Mouse (Mus musculus) hindbrain, embryonic 12.5 days (tissue): ENCODE results near the gene Agt. TPM values are rescaled to one million over a fixed set of nuclear protein-coding genes. Genes with fewer than 3 reads are reported as not detected.

Source experiments
- ATAC-seq: fragments of 200-750 bp; cut with Nextera tagmentation; 2 replicates; pipeline ENCODE4 v1.8.0; 2017; ENCODE audit warnings: moderate TSS enrichment; ENCODE audit not compliant: low FRiP score
- H3K27ac ChIP-seq: fragments of 300-500 bp; sonication (generic); 2 replicates; pipeline ENCODE4 v1.5.1; 2016; ENCODE audit warnings: mild to moderate bottlenecking
- H3K27me3 ChIP-seq: fragments of 300-500 bp; sonication (generic); 2 replicates; pipeline ENCODE4 v1.6.1; 2016; ENCODE audit warnings: mild to moderate bottlenecking
- H3K36me3 ChIP-seq: fragments of 300-500 bp; sonication (generic); 2 replicates; pipeline ENCODE4 v1.6.1; 2016; ENCODE audit warnings: mild to moderate bottlenecking
- H3K4me1 ChIP-seq: fragments of 300-500 bp; sonication (generic); 2 replicates; pipeline ENCODE4 v1.6.1; 2016
- H3K4me2 ChIP-seq: fragments of 300-500 bp; sonication (generic); replicated peaks from 2 replicates; pipeline ENCODE4 v1.6.1; 2016; ENCODE audit warnings: mild to moderate bottlenecking
- H3K4me3 ChIP-seq: fragments of 300-500 bp; sonication (generic); 2 replicates; pipeline ENCODE4 v1.5.1; 2016; ENCODE audit warnings: mild to moderate bottlenecking
- H3K9ac ChIP-seq: fragments of 300-500 bp; sonication (generic); 2 replicates; pipeline ENCODE4 v1.6.1; 2016; ENCODE audit warnings: mild to moderate bottlenecking, moderate library complexity
- H3K9me3 ChIP-seq: fragments of 300-500 bp; sonication (generic); replicated peaks from 2 replicates; pipeline ENCODE4 v1.6.1; 2016; ENCODE audit warnings: mild to moderate bottlenecking
- WGBS: fragments of 180-500 bp; shearing (Covaris S2); methylation state at CpG from one replicate; pipeline ENCODE4 v1.1.7; 2016; 5-methylcytosine and 5-hydroxymethylcytosine counted together
- polyA plus RNA-seq: library from polyadenylated mRNA; unstranded; fragments of >200 nt; fragmentation: Nextera tagmentation; extraction: Ambion mirVana; gene quantifications from 2 replicates; pipeline ENCODE4 v1.2.1, GENCODE M21; 2016

Gene Agt
- polyA plus RNA-seq, 1 experiment from 2014 or later, result 0.44 TPM

- Histone ChIP-seq H3K4me3 (no peak overlapping the region), H3K9ac (no peak overlapping the region), H3K36me3 (no peaks in the 10 kb centered on the region), H3K9me3 (no peaks in the 10 kb centered on the region), H3K27me3 (no peaks in the 10 kb centered on the region), H3K4me1 (no peaks in the 10 kb centered on the region; the same call in 1 of the 2 replicates), H3K4me2 (no peak overlapping the region), H3K27ac (no peak overlapping the region)
- no peak for ATAC-seq
- WGBS, result 62% methylated on average over 15 of the region's 15 CpGs
These were observed 4.2 kb upstream of the Agt start for GRCm38 (mm10) chr8:124573552-124574340.

DNA sequence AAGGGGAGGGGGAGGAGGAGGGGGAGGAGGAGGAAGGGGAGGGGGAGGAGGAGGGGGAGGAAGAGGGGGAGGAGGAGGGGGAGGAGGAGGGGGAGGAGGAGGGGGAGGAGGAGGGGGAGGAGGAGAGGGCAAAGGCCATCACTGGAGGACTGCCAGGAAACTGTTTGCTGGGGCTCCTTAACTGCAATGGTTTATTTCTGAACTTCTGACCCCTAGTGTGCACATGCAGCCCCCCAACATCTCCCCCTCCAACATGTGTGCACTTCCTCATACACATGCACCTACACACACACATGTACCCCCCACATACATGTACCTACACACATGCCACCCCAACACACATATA, 2.9 kb upstream of the Agt start:
- Histone ChIP-seq H3K4me3 (no peak overlapping the region), H3K36me3 (no peaks in the 10 kb centered on the region), H3K27ac (no peak overlapping the region), H3K27me3 (no peaks in the 10 kb centered on the region; the same call in 1 of the 2 replicates), H3K9ac (no peak overlapping the region), H3K4me1 (no peaks in the 10 kb centered on the region; the same call in 1 of the 2 replicates), H3K9me3 (no peaks in the 10 kb centered on the region), H3K4me2 (no peak overlapping the region)
- no peak for ATAC-seq

DNA sequence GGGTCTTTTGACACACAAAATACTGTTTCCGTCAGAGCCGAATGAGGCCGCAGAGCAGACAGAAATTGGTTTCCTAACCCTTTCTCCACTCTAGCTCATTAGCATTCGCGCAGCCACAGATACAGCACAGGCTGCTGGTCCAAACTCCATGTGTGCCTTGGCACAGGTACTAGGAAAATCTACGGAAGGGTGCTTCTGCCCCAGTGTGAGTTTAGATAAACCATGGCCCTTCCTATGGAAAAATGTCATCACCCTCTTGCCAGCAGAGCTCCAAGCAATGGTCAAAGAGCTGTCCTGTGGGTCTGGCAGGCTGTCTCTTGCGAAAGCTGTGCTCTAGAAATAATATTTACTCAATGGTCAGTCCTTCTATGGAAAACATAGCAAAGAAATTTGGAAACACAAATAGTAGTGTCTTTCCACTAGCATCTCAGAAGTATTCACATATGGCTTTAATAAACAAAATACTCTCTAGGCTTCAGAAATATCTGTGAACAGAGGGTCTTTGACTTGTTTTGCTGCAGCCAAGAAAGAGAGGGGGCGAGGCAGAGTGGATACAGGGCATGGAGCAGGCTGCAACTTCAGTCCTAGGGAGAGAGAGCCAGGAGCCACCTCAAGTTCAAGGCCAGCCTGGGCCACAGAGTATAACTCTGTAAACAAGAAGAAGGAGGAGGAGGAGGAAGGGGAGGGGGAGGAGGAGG, 2.4 kb upstream of the Agt start:
- no peaks in the 10 kb centered on the region for H3K36me3 ChIP-seq
- H3K4me2 ChIP-seq, result no peak overlapping the region
- H3K9ac ChIP-seq, result no peak overlapping the region
- H3K27ac ChIP-seq, result peak overlapping the region; percentile 12; the same call in 1 of the 2 replicates
- no peaks in the 10 kb centered on the region; the same call in 1 of the 2 replicates for H3K27me3 ChIP-seq
- no peak overlapping the region for H3K4me3 ChIP-seq
- no peaks in the 10 kb centered on the region for H3K9me3 ChIP-seq
- ATAC-seq, result no peak
- no peaks in the 10 kb centered on the region; the same call in 1 of the 2 replicates for H3K4me1 ChIP-seq
- WGBS, result 67% methylated on average over 8 of the region's 8 CpGs

DNA sequence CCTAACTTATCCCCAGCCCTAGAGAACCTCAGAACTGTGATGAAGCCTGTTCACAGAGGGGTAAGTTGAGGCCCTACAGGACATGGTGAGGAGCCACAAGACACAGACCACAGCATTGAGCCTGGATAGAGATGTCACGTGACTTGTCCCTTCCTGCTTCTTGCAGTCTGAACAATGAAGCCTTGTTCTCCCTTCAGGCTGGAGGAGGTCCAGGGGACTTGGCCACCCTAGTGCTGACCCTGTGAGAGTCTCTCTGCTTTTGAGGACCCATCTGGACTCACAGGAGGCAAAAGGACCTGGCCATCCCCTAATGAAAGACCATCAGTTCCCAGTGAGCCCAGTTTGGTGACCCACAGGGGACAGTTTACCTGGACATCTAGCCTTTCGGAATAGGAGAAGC, 406 bp downstream of the Agt start:
- 56% methylated on average over 2 of the region's 2 CpGs for WGBS
- Histone ChIP-seq H3K4me2 (no peak overlapping the region), H3K36me3 (no peaks in the 10 kb centered on the region), H3K4me1 (no peaks in the 10 kb centered on the region; the same call in 1 of the 2 replicates), H3K27me3 (no peaks in the 10 kb centered on the region; the same call in 1 of the 2 replicates), H3K9ac (no peak overlapping the region), H3K9me3 (no peaks in the 10 kb centered on the region), H3K4me3 (no peak overlapping the region), H3K27ac (no peak overlapping the region)
- ATAC-seq, result no peak

DNA sequence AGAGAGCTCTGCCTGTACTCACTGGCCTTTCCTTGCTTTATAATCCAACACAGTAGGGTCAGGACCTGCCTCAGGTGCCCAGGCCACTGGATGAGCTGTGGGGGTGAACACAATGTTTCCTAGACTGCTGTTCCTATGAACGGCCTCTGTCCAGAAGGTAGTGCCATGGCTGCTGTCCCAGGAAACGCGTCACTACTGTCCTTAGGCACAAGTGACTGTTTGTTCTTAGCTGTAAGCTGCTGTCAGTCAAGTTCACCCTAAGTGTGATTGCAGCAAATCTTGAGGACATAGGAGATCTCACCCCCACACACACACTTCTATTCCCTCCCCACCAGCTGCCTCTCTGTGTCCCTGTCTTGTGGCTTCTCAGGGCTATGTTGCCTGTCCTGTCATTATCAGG, 1.9 kb downstream of the Agt start:
- Histone ChIP-seq H3K27me3 (no peaks in the 10 kb centered on the region; the same call in 1 of the 2 replicates), H3K4me3 (no peak overlapping the region), H3K9ac (no peak overlapping the region), H3K9me3 (no peaks in the 10 kb centered on the region), H3K4me2 (no peak overlapping the region), H3K36me3 (no peaks in the 10 kb centered on the region), H3K27ac (no peak overlapping the region), H3K4me1 (no peaks in the 10 kb centered on the region; the same call in 1 of the 2 replicates)
- ATAC-seq, result no peak
- WGBS, result 86% methylated on average over 3 of the region's 3 CpGs

DNA sequence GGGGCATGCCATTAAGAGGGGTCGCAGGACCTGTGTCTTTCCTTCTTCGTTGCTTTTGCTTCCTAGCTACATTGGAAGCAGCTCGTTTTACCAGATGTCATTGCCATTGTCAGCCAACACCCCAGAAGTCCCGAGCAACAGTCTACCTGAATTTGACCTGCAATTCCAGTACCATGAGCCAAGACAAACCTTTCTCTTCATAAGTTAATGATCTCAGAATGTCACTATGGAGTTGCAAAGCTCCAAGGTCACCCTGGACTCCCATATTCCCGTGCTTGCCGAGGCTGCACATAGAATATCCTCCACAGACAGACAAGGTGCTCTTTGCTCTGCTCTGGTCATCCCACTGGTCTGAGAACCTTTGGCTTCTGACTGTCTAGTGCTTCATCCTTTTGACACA, 2.4 kb downstream of the Agt start:
- no peaks in the 10 kb centered on the region for H3K36me3 ChIP-seq
- H3K9me3 ChIP-seq, result no peaks in the 10 kb centered on the region
- ATAC-seq, result no peak
- no peak overlapping the region for H3K27ac ChIP-seq
- H3K9ac ChIP-seq, result no peak overlapping the region
- H3K4me1 ChIP-seq, result no peaks in the 10 kb centered on the region; the same call in 1 of the 2 replicates
- no peak overlapping the region for H3K4me3 ChIP-seq
- H3K27me3 ChIP-seq, result no peaks in the 10 kb centered on the region; the same call in 1 of the 2 replicates
- no peak overlapping the region for H3K4me2 ChIP-seq
- WGBS, result 87% methylated on average over 6 of the region's 6 CpGs

GRCm38 (mm10) chr8:124557476-124557875, 12.0 kb downstream of the Agt start:
- WGBS, result 61% methylated on average over 5 of the region's 5 CpGs
- no peak overlapping the region for H3K9ac ChIP-seq

GRCm38 (mm10) chr8:124556658-124557057, 12.8 kb downstream of the Agt start:
- ATAC-seq, result peak; percentile 69
- H3K9ac ChIP-seq, result peak overlapping the region; percentile 19; the same call in 1 of the 2 replicates

More at GRCm38 (mm10) chr8:124557476-124557875, 12.0 kb downstream of the Agt start:
- H3K27me3 ChIP-seq, result peaks cover 3% of the 10 kb centered on the region; the same call in 1 of the 2 replicates
- no peak overlapping the region for H3K4me3 ChIP-seq
- H3K36me3 ChIP-seq, result peaks cover 5% of the 10 kb centered on the region
- peaks cover 15% of the 10 kb centered on the region for H3K4me1 ChIP-seq
- H3K27ac ChIP-seq, result no peak overlapping the region
- no peaks in the 10 kb centered on the region for H3K9me3 ChIP-seq
- no peak for ATAC-seq
- no peak overlapping the region for H3K4me2 ChIP-seq

DNA sequence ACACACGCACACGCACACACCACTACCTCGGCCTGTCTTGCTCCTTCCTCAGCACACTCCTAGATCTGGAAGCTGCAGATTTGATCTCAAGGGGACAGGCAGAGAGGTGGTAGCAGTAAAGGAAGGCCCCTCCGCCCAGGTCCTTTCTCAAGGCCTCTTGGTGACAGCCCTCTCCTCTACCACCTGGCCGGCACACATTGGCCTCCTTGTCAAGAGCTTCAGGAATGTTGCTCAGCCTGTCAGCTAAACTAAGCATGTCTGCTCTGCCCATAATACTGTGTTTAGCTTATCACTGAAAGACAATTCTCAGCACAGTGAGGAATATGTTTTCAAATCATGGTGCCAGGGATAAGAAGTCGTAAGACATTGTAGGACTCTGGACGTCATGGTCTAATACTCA, 13.3 kb downstream of the Agt start:
- WGBS, result 81% methylated on average over 7 of the region's 7 CpGs
- Histone ChIP-seq H3K27me3 (peaks cover 3% of the 10 kb centered on the region; the same call in 1 of the 2 replicates), H3K36me3 (peaks cover 19% of the 10 kb centered on the region), H3K9ac (no peak overlapping the region), H3K4me1 (peaks cover 15% of the 10 kb centered on the region), H3K9me3 (no peaks in the 10 kb centered on the region), H3K27ac (peak overlapping the region; percentile 23; the same call in 1 of the 2 replicates), H3K4me2 (no peak overlapping the region), H3K4me3 (no peak overlapping the region)
- no peak for ATAC-seq

More at GRCm38 (mm10) chr8:124556658-124557057, 12.8 kb downstream of the Agt start:
- H3K36me3 ChIP-seq, result peaks cover 14% of the 10 kb centered on the region
- no peak overlapping the region for H3K27ac ChIP-seq
- 0 out of 2 replicates have a peak overlapping the region, but pooled peaks have one; percentile 19 for H3K4me2 ChIP-seq
- no peak overlapping the region for H3K4me3 ChIP-seq
- peaks cover 3% of the 10 kb centered on the region; the same call in 1 of the 2 replicates for H3K27me3 ChIP-seq
- no peaks in the 10 kb centered on the region for H3K9me3 ChIP-seq
- 43% methylated on average over 13 of the region's 13 CpGs for WGBS
- H3K4me1 ChIP-seq, result peaks cover 15% of the 10 kb centered on the region

DNA sequence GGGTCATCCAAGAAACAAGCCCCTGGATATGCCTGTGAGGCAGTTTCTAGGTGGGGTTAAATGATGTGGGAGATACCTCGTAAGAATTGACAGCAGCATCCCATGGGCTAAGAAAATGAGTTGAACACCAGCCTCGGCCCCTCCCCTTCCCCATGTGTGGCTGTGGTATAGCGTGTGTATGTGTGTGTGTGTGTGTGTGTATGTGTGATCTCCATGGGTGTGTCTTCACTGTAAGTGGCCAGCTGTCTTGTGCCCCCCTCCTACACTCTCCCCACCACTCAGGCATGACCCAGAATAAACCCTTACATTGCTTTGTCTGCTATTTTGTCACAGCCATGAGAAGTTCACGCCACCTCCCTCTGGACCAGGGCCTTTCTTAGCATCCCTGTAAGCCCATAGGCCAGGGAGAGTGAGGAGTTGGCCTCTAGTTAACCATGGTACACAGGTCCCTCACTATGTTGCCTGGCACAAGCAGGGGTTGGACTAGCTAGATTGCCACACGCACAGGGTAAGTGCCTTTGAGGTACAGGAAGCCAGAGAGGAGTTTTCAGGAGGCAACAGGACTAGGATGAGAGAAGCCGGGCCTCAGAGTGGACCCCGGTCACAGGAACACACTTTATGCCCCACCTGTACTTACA, 14.3 kb downstream of the Agt start:
- no peak overlapping the region for H3K4me3 ChIP-seq
- no peak overlapping the region for H3K4me2 ChIP-seq
- peaks cover 28% of the 10 kb centered on the region for H3K36me3 ChIP-seq
- no peaks in the 10 kb centered on the region for H3K9me3 ChIP-seq
- H3K27ac ChIP-seq, result no peak overlapping the region
- H3K9ac ChIP-seq, result no peak overlapping the region
- WGBS, result 92% methylated on average over 7 of the region's 7 CpGs
- H3K27me3 ChIP-seq, result peaks cover 3% of the 10 kb centered on the region; the same call in 1 of the 2 replicates
- H3K4me1 ChIP-seq, result peaks cover 15% of the 10 kb centered on the region
- ATAC-seq, result no peak

DNA sequence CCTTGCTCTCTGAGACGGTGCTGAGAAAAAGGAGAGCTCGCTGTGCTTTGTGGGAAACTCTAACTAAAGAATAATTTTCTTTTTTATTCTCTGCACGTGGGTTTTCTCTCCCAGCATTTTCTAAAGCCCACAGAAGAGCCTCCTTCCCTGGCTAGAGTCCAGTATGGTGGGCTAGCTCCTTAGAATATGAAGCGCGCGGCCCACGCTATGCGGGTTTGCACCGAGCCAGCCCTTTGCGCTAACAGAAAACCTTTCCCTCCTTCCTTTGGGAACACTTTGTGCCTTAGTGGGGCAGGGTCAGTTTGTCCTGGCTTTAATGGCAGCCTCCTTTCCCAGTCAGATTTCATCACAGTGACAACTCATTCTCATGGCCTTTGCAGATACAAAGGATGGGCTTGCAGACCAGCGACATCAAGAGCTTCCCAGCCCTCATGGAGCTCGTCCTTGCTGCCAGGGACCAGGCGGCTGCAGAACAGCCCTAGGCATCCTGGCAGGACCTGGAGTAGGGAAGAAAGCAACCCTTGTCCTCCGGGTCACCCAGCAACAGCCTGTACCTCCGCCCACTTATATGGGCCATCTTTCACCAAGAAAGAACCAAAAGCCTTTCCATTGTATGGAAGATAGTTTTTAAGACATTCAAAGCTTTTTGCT, 18.4 kb downstream of the Agt start:
- H3K4me3 ChIP-seq, result no peak overlapping the region
- H3K27me3 ChIP-seq, result no peaks in the 10 kb centered on the region
- H3K27ac ChIP-seq, result no peak overlapping the region
- H3K4me2 ChIP-seq, result no peak overlapping the region
- H3K9me3 ChIP-seq, result no peaks in the 10 kb centered on the region
- H3K36me3 ChIP-seq, result peaks cover 65% of the 10 kb centered on the region
- 94% methylated on average over 15 of the region's 15 CpGs for WGBS
- no peak for ATAC-seq
- no peak overlapping the region for H3K9ac ChIP-seq
- peaks cover 5% of the 10 kb centered on the region for H3K4me1 ChIP-seq

DNA sequence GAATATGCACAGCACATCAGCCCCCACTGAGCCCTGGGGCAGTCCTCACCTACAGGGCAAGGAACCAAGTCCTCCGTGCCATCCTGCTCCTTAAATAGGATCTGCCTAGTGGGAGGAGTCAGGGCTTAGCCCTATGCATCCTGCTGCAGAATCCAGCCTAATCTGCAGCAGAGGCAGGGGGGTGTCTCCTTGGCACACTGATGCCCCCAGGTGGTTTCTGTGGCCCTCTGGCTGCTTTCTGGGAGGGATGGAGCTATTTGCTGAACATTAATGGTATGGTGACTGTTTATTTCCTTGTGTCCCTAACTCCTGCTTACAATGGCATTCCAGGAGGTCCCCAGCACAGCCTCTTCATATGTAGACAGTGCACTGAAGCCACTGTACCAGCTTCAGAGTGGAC, 21.3 kb downstream of the Agt start:
- no peak for ATAC-seq
- Histone ChIP-seq H3K27ac (no peak overlapping the region), H3K9me3 (no peaks in the 10 kb centered on the region), H3K4me3 (no peak overlapping the region), H3K4me2 (no peak overlapping the region), H3K36me3 (peaks cover 93% of the 10 kb centered on the region), H3K9ac (no peak overlapping the region), H3K4me1 (no peaks in the 10 kb centered on the region), H3K27me3 (no peaks in the 10 kb centered on the region)
- 71% methylated on average over 1 of the region's 1 CpGs for WGBS
